ENCODE assay signal across 7 mouse cellular contexts in the genomic region with DNA sequence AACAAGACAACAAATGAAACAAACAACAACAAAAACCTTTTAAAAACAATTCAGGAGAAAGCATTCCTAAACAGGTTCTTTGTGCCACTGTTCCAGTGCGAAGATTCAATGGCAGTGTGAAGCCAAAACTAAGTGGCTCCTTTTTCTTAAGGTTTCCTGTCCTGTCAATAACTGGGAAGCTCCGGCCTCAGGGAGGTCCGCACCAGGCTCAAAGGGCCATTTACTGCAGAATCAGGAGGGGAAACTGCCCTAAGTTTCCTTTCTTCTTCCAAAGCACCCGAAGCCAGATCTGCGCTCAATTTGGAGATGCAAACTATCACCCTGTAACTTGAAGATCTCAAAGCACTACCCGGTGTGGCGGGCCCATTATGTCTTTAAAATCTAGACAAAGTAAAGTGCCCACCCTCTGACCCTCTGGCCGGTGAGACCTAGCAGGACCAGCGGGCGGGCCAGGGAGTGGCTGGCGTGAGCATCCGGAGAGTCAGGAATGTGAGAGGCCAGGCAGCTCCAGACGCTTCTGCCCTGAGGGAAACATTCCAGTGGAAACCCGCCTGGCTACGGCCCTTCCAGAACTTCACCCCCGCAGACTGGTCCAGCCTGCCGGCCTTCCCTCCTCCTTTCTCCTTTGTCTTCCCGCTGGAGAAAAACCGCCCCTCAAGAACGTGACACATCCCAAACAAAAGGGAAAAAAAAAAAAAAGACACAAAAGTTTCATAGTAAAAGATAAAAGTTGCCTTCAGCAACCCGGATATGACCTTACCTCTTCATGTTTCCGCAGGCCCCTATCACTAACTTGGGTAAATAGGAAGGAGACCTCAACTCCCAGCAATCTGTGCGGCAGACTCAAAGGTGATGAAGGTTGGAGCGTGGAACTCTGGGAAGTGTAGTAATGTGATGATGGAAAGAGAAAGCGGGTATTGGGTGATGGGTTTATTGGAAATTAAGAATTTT. TPM values are rescaled to one million over a fixed set of nuclear protein-coding genes. Genes with fewer than 3 reads are reported as not detected.
DNase-seq lines count a peak whose midpoint lies in the region; ATAC-seq lines count a peak whose summit lies in the region.

A gene (minus strand): TSS at position 856 of the 951 bp plus-strand sequence.

- H3K27ac ChIP-seq in midbrain, embryonic 11.5 days (ENCODE audit: low read depth, low read length): peak within 1 kb of the TSS; percentile 44; the same call in 1 of the 2 replicates

- no peaks in the 10 kb centered on the region for H3K4me1 ChIP-seq in midbrain, embryonic 11.5 days (ENCODE audit: control insufficient read depth, insufficient read depth, low read length)

- no peaks in the 10 kb centered on the region for H3K36me3 ChIP-seq in midbrain, embryonic 11.5 days (ENCODE audit: control insufficient read depth, insufficient read depth, low read length)

- peak; percentile 41 for DNase-seq in adrenal gland, adult 2 months
- peak; percentile 77 for DNase-seq in embryo, embryonic 11 days
- peak; percentile 3 for DNase-seq in gonadal fat pad, adult 2 months (ENCODE audit: low read depth)
- peak; percentile 26 for DNase-seq in kidney, adult 11 months
- peak; percentile 17 for DNase-seq in left cerebral cortex, postnatal 4 days
- DNase-seq in midbrain, embryonic 11.5 days (ENCODE audit: low spot score, missing footprints): peak; percentile 90
- peak; percentile 35 for DNase-seq in skeletal muscle tissue, adult 2 months (ENCODE audit: low read depth, low spot score)

- peak within 1 kb of the TSS; percentile 51 for H3K4me3 ChIP-seq in midbrain, embryonic 11.5 days (ENCODE audit: low read depth, low read length)

- intact Hi-C loops in left cerebral cortex, postnatal 4 days (cut with DNase I): no loop called here

- 22% methylated on average over 25 of the region's 25 CpGs for WGBS in midbrain, embryonic 11.5 days

- no peaks in the 10 kb centered on the region for H3K9me3 ChIP-seq in midbrain, embryonic 11.5 days (ENCODE audit: control insufficient read depth, low read length)

- H3K27me3 ChIP-seq in midbrain, embryonic 11.5 days (ENCODE audit: control insufficient read depth, insufficient read depth, low read length): no peaks in the 10 kb centered on the region; the same call in 1 of the 2 replicates

- ATAC-seq in midbrain, embryonic 11.5 days (ENCODE audit: low FRiP score): peak; percentile 95

- peak within 1 kb of the TSS; percentile 46 for H3K4me2 ChIP-seq in midbrain, embryonic 11.5 days

- peak within 1 kb of the TSS; percentile 68 for H3K9ac ChIP-seq in midbrain, embryonic 11.5 days (ENCODE audit: low read length)

RNA-seq across cellular contexts. Expression of the gene that starts here (rescaled TPM):
- total RNA-seq in adrenal gland, adult 2 months (2021): 1 to 10 TPM; 6.4 to 7.7 TPM
- 0.08 and 0.19 TPM in 2 replicates for polyA plus RNA-seq in adrenal gland, adult 2 months (2012; rRNA removed)
- polyA plus RNA-seq in gonadal fat pad, adult 2 months (2012; rRNA removed): 0.55 and 0.84 TPM in 2 replicates
- 10 to 100 TPM; 12.1 to 14.3 TPM for total RNA-seq in left cerebral cortex, postnatal 4 days (2021)
- 8.5 and 9.4 TPM in 2 replicates for polyA plus RNA-seq in midbrain, embryonic 11.5 days (2014; fragmentation: Nextera tagmentation; extraction: Ambion mirVana)

Comparison
In these comparisons a context has a peak if more than half of its experiments do, and no peak if none do; other contexts are left out.
1. Peak in every context shown above with its lines: DNase-seq, ATAC-seq, H3K4me3 ChIP-seq and H3K27ac ChIP-seq.
2. Peak in DNase-seq in gonadal fat pad, adult 2 months; RNA of the gene not detected or under 1 TPM.
3. DNase-seq: peak in every context shown above with its lines; median percentile 90 in midbrain, embryonic 11.5 days; 77 in embryo, embryonic 11 days; 41 in adrenal gland, adult 2 months; 35 in skeletal muscle tissue, adult 2 months; 26 in kidney, adult 11 months; 17 in left cerebral cortex, postnatal 4 days; 3 in gonadal fat pad, adult 2 months.